Mouse (Mus musculus): ENCODE measurements around the gene Napsa. TPM values are rescaled to one million over a fixed set of nuclear protein-coding genes. Genes with fewer than 3 reads are reported as not detected.

The Napsa gene
- polyA plus RNA-seq, 1 experiment from 2014 or later = 1.7 TPM

DNA sequence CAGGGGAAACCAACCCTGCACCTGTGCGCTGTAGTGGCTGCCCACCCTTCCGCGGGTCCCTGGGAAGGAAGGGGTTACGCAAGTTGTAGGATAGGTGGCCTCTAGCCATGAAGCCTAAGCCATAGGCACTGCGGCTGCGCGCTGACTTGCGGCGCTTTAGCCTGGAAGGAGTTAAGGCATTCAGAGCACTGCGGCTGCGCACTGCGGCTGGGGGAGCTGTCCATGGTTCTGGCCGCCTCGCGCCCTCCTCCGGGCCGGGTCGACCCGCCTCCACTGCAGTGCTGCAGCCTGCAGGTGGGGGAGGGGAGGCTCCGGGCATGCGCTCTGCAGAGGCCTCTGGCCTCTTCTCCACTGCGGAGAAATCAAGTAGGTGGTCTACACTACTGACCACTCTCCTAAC, 21.6 kb downstream of the Napsa start:
- peaks cover 51% of the 10 kb centered on the region for H3K4me1 ChIP-seq (replicated peaks)
- under 1% methylated on average over 22 of the region's 22 CpGs for WGBS
- H3K27ac ChIP-seq = peak overlapping the region; percentile 85
- H3K9ac ChIP-seq = peak overlapping the region; percentile 75
- H3K36me3 ChIP-seq = peaks cover 12% of the 10 kb centered on the region
- peaks cover 22% of the 10 kb centered on the region for H3K27me3 ChIP-seq
- peak; percentile 52 for ATAC-seq (ENCODE audit: low FRiP score)
- no peaks in the 10 kb centered on the region for H3K9me3 ChIP-seq
- peak overlapping the region; percentile 66 for H3K4me3 ChIP-seq
- H3K4me2 ChIP-seq = peak overlapping the region; percentile 85

DNA sequence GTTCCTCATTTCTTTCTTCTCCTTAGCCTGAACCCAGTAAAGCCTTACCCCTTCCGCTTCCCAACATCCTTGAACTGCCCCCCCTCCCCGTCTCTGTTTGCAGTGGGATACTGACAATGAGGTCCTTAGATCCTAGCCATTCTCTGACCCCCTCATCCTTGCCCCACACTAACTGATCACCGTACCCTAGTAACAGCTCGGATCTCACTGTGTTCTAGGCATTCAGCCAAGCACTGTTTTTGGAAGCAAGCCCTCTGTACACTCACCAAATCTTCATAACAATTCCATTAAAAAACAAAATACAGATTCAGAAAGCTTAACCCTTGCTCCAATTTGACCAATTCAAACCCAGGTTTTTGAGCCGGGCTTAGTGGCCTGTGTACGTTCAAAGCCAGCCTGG, 22.1 kb downstream of the Napsa start:
- 47% methylated on average over 6 of the region's 6 CpGs for WGBS
- peak; percentile 1; the same call in 1 of the 2 replicates for ATAC-seq (ENCODE audit: low FRiP score)
- peak overlapping the region; percentile 85 for H3K4me2 ChIP-seq

DNA sequence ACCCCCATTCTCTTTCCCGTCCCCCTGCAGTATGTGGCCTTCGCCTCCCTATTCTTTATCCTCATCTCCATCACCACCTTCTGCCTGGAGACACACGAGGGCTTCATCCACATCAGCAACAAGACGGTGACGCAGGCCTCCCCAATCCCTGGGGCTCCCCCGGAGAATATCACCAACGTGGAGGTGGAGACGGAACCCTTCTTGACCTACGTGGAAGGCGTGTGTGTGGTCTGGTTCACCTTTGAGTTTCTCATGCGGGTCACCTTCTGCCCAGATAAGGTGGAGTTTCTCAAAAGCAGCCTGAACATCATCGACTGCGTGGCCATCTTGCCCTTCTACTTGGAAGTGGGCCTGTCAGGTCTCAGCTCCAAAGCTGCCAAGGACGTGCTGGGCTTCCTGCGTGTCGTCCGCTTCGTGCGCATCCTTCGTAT, 23.0 kb downstream of the Napsa start:
- peaks cover 38% of the 10 kb centered on the region for H3K4me1 ChIP-seq (replicated peaks)
- 95% methylated on average over 20 of the region's 20 CpGs for WGBS
- H3K9ac ChIP-seq = no peak overlapping the region; the same call in 1 of the 2 replicates
- peaks cover 13% of the 10 kb centered on the region for H3K36me3 ChIP-seq
- H3K4me2 ChIP-seq = no peak overlapping the region
- H3K4me3 ChIP-seq = no peak overlapping the region
- no peak for ATAC-seq (ENCODE audit: low FRiP score)
- no peak overlapping the region for H3K27ac ChIP-seq
- peaks cover 26% of the 10 kb centered on the region for H3K27me3 ChIP-seq
- no peaks in the 10 kb centered on the region for H3K9me3 ChIP-seq

More for the DNA sequence above, 22.1 kb downstream of the Napsa start:
- peak overlapping the region; percentile 66 for H3K4me3 ChIP-seq
- H3K4me1 ChIP-seq (replicated peaks) = peaks cover 46% of the 10 kb centered on the region
- peak overlapping the region; percentile 75 for H3K9ac ChIP-seq
- no peaks in the 10 kb centered on the region for H3K9me3 ChIP-seq
- H3K27ac ChIP-seq = peak overlapping the region; percentile 85
- H3K27me3 ChIP-seq = peaks cover 22% of the 10 kb centered on the region
- peaks cover 13% of the 10 kb centered on the region for H3K36me3 ChIP-seq

DNA sequence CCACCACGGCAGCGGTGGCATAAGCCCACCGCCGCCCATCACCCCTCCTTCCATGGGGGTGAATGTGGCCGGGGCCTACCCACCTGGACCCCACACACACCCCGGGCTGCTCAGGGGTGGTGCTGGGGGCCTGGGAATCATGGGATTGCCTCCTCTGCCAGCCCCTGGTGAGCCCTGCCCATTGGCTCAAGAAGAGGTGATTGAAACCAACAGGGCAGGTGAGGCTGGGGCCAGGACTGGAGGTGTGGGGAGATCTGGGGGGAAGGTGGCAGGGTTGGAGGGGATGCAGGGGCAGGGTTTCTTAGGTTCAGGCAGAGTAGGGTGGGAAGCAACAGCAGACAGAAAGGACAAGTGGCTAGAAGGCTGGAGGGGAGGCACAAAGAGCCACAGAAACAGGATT, 23.9 kb downstream of the Napsa start:
- Histone ChIP-seq H3K4me3 (no peak overlapping the region), H3K4me1 (replicated peaks) (peaks cover 36% of the 10 kb centered on the region), H3K36me3 (peaks cover 13% of the 10 kb centered on the region), H3K4me2 (no peak overlapping the region), H3K9ac (peak overlapping the region; percentile 49; the same call in 1 of the 2 replicates), H3K27me3 (peaks cover 35% of the 10 kb centered on the region), H3K27ac (no peak overlapping the region), H3K9me3 (no peaks in the 10 kb centered on the region)
- no peak for ATAC-seq (ENCODE audit: low FRiP score)
- WGBS = 90% methylated on average over 6 of the region's 6 CpGs

DNA sequence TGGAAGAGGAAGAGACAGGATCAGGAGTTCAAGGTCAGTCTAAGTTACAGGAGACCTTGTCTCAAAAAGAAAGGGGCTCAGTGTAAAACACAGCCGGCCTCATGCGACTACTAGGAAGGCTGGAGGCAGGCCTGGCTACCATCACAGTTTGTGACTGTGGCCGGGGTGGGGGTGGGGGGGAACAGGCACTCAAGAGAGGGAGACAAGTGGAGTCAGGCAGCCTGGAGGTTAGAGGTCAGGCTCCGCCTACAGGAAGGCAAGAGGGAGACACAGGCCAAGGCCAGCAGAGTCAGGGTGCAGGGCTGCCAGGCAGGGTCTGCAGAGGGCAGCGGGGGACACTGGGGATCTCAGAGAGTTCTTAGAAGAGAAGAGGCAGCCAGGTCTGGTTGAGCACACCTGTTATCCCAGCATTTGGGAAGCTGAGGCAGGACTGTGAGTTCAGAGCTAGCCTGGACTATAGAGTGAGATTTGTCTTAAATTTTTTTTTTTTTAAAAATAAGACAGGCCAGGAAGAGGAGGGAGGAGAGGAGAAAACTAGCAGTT, 24.9 kb downstream of the Napsa start:
- H3K4me1 ChIP-seq (replicated peaks) = peaks cover 37% of the 10 kb centered on the region
- peaks cover 13% of the 10 kb centered on the region for H3K36me3 ChIP-seq
- H3K4me3 ChIP-seq = no peak overlapping the region
- ATAC-seq (ENCODE audit: low FRiP score) = no peak
- WGBS = 64% methylated on average over 5 of the region's 5 CpGs
- no peaks in the 10 kb centered on the region for H3K9me3 ChIP-seq
- H3K9ac ChIP-seq = no peak overlapping the region; the same call in 1 of the 2 replicates
- no peak overlapping the region for H3K27ac ChIP-seq
- H3K27me3 ChIP-seq = peaks cover 36% of the 10 kb centered on the region
- no peak overlapping the region for H3K4me2 ChIP-seq

DNA sequence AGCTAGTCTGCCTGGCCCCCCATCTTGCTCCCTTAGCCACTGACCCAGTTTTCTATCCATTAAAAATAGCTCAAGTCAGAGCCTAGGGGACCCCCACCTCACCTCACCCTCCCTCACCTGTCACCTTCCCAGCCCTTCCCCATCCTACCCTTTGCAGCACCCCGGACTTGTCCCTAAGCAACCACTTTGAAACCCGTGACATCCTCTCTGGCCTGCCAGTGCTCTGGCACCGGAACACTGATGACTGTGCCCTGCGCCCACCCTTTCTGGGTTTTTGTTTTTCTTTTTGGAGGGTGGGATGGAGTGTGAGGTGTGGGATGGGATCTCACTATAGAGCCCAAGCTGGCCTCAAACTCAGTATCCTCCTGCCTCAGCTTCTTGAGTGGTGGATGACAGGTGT, 25.5 kb downstream of the Napsa start:
- no peak overlapping the region for H3K27ac ChIP-seq
- WGBS = 92% methylated on average over 4 of the region's 4 CpGs
- peaks cover 13% of the 10 kb centered on the region for H3K36me3 ChIP-seq
- no peak overlapping the region for H3K9ac ChIP-seq
- H3K4me2 ChIP-seq = no peak overlapping the region
- no peak overlapping the region for H3K4me3 ChIP-seq
- H3K9me3 ChIP-seq = no peaks in the 10 kb centered on the region
- no peak for ATAC-seq (ENCODE audit: low FRiP score)
- H3K4me1 ChIP-seq (replicated peaks) = peaks cover 37% of the 10 kb centered on the region
- H3K27me3 ChIP-seq = peaks cover 36% of the 10 kb centered on the region

DNA sequence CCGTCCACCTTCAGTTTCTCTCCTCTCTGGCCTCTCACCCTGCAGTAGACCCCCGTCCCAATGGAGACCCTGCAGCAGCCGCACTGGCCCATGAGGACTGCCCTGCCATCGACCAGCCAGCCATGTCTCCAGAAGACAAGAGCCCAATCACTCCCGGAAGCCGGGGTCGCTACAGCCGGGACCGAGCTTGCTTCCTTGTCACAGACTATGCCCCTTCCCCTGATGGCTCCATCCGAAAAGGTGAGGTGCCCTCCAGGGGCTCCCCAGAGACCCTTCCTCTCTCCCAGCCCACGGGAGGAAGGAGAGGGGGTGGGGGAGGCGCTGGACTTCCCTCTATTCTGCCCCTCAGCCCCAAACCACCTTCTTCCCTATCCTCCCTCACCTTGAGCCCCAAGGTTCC, 26.2 kb downstream of the Napsa start:
- Histone ChIP-seq H3K9me3 (no peaks in the 10 kb centered on the region), H3K36me3 (peaks cover 13% of the 10 kb centered on the region), H3K27ac (no peak overlapping the region), H3K4me1 (replicated peaks) (peaks cover 37% of the 10 kb centered on the region), H3K27me3 (peaks cover 36% of the 10 kb centered on the region), H3K9ac (no peak overlapping the region), H3K4me3 (no peak overlapping the region), H3K4me2 (no peak overlapping the region)
- ATAC-seq (ENCODE audit: low FRiP score) = no peak
- 80% methylated on average over 12 of the region's 12 CpGs for WGBS

DNA sequence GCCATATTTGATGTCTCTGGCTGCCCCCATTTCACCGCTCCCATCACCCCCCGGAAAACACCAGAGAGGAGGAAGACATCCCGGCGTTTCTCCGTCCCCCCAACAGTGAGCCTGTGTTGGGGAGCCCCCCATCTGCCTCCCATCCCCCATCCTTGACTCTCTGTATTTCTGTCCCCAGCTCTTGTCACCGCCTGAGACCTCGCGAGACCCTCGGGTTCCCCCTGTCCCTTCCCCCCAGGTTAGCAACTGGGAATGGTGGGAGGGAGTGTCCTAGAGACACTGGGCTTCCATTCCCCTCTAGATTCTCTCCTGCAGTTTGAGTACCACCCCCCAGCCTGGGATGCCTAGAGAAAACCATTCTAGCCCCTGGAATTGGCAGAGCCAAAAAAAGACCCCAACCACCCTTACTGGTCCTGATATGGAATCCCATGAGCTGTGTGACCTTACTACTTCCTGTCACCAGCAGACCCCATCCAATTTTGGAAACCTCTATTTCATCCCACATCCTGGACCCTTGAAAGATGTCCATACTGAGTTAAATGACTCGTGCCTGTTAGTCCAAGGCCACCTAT, 28.6 kb downstream of the Napsa start:
- H3K4me3 ChIP-seq = no peak overlapping the region
- WGBS = 84% methylated on average over 10 of the region's 10 CpGs
- no peak for ATAC-seq (ENCODE audit: low FRiP score)

DNA sequence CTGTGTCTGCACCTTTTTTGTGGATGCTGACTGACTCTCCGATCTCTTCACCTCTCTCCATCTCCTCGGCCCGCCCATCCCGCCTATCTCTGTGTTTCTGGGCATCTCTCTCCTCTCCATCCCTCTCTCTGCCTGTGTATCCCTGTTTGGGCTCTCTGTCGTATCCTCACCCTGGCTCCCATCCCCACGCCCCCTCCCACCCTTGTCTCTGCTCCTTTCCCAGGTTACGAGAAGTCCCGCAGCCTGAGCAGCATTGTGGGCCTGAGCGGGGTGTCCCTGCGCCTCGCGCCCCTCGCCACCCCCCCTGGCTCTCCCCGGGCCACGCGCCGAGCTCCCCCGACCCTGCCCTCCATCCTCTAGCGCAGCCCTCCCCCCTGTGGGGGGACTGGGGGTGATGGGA, 29.5 kb downstream of the Napsa start:
- 13% methylated on average over 18 of the region's 19 CpGs for WGBS
- Histone ChIP-seq H3K27ac (no peak overlapping the region), H3K4me3 (no peak overlapping the region), H3K4me2 (no peak overlapping the region), H3K36me3 (peaks cover 9% of the 10 kb centered on the region; the same call in 1 of the 2 replicates), H3K9ac (peak overlapping the region; percentile 49), H3K27me3 (peaks cover 69% of the 10 kb centered on the region), H3K9me3 (no peaks in the 10 kb centered on the region), H3K4me1 (replicated peaks) (peaks cover 44% of the 10 kb centered on the region)
- no peak for ATAC-seq (ENCODE audit: low FRiP score)

More for the DNA sequence above, 28.6 kb downstream of the Napsa start:
- Histone ChIP-seq H3K9me3 (no peaks in the 10 kb centered on the region), H3K9ac (no peak overlapping the region), H3K36me3 (peaks cover 12% of the 10 kb centered on the region), H3K27me3 (peaks cover 60% of the 10 kb centered on the region), H3K4me1 (replicated peaks) (peaks cover 37% of the 10 kb centered on the region), H3K4me2 (no peak overlapping the region), H3K27ac (no peak overlapping the region)

DNA sequence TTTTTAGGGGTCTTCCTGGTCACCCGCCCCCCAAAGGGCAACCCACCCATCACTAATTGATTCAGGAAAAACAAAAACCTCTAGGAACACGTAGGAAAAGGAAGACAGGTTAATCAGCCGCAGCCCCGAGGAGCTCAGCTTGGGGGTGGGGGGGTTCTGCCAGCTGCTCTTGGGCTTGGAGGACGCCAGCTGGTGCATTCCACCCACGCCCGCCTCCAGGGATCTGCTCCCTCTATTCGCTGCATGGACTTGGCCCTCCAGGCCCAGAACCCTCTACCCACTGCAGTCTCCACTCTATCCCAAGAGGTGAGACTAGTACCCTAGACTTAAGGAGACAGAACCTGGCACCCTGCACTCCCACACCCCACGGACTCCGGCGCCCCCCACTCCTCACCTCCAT, 30.3 kb downstream of the Napsa start:
- H3K36me3 ChIP-seq = peaks cover 9% of the 10 kb centered on the region; the same call in 1 of the 2 replicates
- no peaks in the 10 kb centered on the region for H3K9me3 ChIP-seq
- no peak overlapping the region for H3K4me3 ChIP-seq
- H3K27me3 ChIP-seq = peaks cover 77% of the 10 kb centered on the region
- 15% methylated on average over 11 of the region's 11 CpGs for WGBS
- no peak overlapping the region for H3K27ac ChIP-seq
- no peak overlapping the region; the same call in 1 of the 2 replicates for H3K4me2 ChIP-seq
- peaks cover 44% of the 10 kb centered on the region for H3K4me1 ChIP-seq (replicated peaks)
- ATAC-seq (ENCODE audit: low FRiP score) = no peak
- H3K9ac ChIP-seq = peak overlapping the region; percentile 49; the same call in 1 of the 2 replicates

DNA sequence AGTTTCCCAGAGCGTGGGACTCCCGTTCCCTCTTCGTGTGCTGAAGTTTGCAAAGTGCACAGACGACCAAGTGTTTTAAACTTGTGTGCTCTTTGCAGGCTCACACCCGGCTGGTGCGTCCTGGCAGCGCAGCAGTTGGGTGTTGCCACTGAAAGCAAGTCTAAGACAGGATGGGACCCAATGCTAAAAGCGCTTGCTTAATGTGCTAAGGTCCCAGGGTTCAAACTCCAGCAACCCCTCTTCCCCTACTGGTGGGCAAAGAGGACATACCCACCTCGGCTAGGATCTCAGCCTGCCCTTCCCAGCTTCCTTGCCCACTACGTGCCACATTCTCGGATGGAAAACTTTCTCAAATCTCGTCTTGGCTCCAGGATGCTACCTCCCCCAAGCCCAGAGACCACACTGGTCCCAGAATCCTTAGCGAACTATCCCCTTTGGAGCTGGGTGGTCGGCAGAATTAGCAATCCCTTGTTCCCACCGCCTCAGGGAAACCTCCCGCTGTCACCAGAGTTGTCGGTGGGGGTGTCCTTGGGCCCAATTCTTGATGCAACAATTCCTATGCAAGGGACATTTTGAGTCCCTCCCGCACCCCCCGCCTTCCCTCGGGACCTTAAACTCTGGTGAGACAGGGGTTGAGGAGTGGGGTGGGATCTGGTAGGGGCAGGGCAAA, 31.1 kb downstream of the Napsa start:
- peaks cover 86% of the 10 kb centered on the region for H3K27me3 ChIP-seq
- no peaks in the 10 kb centered on the region for H3K9me3 ChIP-seq
- ATAC-seq (ENCODE audit: low FRiP score) = no peak
- H3K4me1 ChIP-seq (replicated peaks) = peaks cover 44% of the 10 kb centered on the region
- 2% methylated on average over 20 of the region's 20 CpGs for WGBS
- H3K9ac ChIP-seq = no peak overlapping the region
- 0 out of 2 replicates have a peak overlapping the region, but pooled peaks have one; percentile 29 for H3K4me3 ChIP-seq
- no peak overlapping the region for H3K27ac ChIP-seq
- H3K4me2 ChIP-seq = peak overlapping the region; percentile 47
- peaks cover 6% of the 10 kb centered on the region; the same call in 1 of the 2 replicates for H3K36me3 ChIP-seq

DNA sequence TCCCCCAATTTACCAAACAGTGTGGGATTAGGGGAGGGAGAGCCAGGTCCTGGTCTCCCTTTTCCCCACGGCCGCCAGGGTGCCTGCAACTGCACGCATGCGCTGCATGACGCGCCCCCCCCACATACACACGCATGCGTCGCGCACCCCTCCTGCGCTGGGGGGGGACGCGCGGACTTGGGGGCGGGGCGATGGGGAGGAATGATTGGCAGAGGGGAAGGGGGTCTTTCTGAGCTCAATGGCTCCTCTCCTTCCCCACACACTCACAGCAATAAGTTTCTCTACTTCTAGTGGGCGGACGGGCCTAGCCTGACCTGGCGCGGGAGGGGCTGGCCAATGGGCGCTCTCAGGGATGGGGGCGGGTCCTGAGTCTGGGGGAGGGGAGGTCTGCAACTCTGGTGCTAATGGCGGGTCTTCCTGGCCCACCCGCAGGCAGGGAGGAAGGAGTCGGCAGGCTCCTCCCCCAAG, 32.0 kb downstream of the Napsa start:
- WGBS = 2% methylated on average over 20 of the region's 25 CpGs
- Histone ChIP-seq H3K4me2 (peak overlapping the region; percentile 47), H3K9me3 (no peaks in the 10 kb centered on the region), H3K27me3 (peaks cover 90% of the 10 kb centered on the region), H3K4me3 (peak overlapping the region; percentile 29), H3K4me1 (replicated peaks) (peaks cover 44% of the 10 kb centered on the region), H3K27ac (no peak overlapping the region), H3K36me3 (no peaks in the 10 kb centered on the region), H3K9ac (no peak overlapping the region)
- peak; percentile 58 for ATAC-seq (ENCODE audit: low FRiP score)
